Mouse (Mus musculus) C2C12 (cell line): Measurements from ENCODE around the gene Nudt14.

ENCODE experiments used
- CEBPB ChIP-seq: IDR thresholded peaks from one replicate; pipeline ENCODE4 v1.6.1; 2011; ENCODE audit warnings: low read depth, mild to moderate bottlenecking, control low read depth, moderate library complexity
- CTCF ChIP-seq: IDR thresholded peaks from one replicate; pipeline ENCODE4 v1.5.1; 2011; ENCODE audit not compliant: control insufficient read depth, insufficient read depth, insufficient read length
- MAX ChIP-seq: IDR thresholded peaks from one replicate; pipeline ENCODE4 v1.6.1; 2011; ENCODE audit warnings: mild to moderate bottlenecking, control low read depth
- MYOG ChIP-seq: IDR thresholded peaks from one replicate; pipeline ENCODE4 v1.6.1; 2011; ENCODE audit not compliant: control insufficient read depth, insufficient read length; ENCODE audit errors: extremely low read depth

GRCm38 (mm10) chr12:112929562-112930352, 12.2 kb downstream of the Nudt14 start, which contains the start of gene Jag2:
- TF ChIP-seq CEBPB (no peak), CTCF (peak; percentile 80), MAX (no peak), MYOG (no peak)
